Mouse (Mus musculus): ENCODE results near the gene Rfng. TPM values are rescaled to one million over a fixed set of nuclear protein-coding genes. Genes with fewer than 3 reads are reported as not detected.
A peak's percentile ranks its signal among the peaks of the same experiment; 100 is the strongest.
"Not testable (repeated sequence)": the region's sequence is repeated elsewhere in the genome, so short reads cannot be mapped to it uniquely, and the experiment has no call there.

The Rfng gene
- total RNA-seq (2021) = 21.3 and 23.9 TPM in 2 replicates
- long read RNA-seq, partial matches to known transcripts = 0 of 14 reads
- long read RNA-seq, other reads (novel, unspliced or antisense) = 11 of 14 reads

DNA sequence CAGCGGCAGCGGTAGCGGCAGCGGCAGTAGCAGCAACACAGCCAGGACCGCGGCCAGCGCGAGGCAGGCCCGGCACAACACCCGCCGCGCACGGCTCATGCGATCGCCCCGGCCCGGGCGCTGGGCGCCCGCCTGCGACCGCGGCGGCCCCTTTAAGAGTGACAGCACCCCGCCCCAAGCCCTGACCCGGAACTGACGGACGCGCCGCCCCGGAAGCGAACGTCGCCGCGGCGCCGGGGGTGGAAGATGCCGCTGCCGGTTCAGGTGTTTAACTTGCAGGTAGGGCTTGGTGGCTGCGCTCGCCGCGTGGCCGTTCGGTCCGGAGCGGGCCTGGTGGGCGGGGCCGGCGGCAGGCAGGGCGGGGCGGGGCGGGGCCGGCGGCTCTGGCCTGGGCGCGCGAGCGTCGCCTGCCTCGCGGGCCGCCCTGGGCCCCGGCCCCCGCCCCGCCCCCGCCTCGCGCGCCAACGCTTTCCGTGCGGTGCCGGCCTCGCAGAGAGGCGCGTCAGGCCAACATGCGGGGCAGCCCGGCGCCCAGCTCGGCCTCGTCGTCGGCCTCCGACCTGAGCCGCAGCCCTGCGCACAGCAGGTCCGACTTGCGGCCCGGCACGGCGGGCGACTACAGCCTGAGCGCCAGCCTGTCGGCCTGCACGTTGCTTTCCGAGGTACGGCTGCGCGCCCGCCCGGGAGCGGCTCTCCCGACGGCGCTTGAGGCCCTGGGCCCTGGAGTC is at the start of gene Rfng, which contains the start of gene Gps1:
Rfng (minus strand) TSS at position 144 of the 728 bp plus-strand sequence.
Gps1 (plus strand) TSS at position 209 of the 728 bp plus-strand sequence.
- peak; percentile 87 for DNase-seq

DNA sequence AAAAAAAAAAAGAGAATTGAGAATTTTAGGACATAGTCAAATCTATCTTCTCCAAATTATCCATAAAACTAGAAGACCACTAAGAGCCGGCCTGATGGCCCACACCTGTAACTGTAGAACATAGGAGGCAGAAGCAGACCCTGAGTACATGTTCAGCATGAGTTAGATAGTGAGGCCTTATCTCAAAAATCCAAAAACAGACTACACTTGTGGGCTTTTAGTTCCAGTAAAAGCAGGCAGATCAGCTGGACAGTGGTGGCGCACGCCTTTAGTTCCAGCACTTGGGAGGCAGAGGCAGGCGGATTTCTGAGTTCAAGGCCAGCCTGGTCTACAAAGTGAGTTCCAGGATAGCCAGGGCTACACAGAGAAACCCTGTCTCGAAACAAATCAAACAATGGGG is 49.0 kb upstream of the Rfng start:
- DNase-seq = not testable (repeated sequence)

DNA sequence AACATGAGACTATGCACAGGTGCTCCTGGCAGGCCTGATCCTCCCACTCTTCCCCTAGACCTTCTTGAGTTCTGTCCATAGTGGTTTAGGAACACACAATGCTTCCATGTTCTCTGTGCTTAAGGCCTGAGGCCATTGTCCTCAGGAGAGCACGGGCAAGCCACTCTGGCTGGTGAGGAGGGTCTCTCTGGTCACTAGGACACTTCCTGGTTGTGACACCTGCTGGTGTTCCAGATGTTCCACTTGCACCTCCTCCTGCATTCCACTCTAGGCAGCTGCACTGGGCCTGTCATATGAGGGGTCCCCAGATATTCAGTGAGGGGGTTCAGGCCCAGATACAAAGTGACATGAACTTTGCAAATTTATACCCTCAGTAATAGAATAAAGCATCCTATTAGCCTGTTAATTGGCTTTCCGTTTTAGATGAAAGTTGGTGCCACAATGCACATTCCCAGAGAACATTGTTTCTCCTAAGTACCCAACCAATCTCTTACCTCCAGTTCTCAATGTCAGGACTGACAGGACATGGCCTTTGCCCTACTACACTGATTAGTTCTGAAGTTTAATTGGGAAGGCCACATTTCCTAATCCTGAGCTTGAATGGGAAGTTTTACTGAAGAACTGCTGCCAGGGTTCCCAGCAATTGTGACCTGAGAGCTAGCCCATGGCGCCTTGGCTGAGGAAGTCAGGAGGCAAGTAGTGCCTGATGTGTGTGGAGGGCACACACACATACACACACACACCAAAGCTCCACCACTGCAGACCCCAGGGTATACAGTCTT is 47.8 kb upstream of the Rfng start:
- no peak for DNase-seq

DNA sequence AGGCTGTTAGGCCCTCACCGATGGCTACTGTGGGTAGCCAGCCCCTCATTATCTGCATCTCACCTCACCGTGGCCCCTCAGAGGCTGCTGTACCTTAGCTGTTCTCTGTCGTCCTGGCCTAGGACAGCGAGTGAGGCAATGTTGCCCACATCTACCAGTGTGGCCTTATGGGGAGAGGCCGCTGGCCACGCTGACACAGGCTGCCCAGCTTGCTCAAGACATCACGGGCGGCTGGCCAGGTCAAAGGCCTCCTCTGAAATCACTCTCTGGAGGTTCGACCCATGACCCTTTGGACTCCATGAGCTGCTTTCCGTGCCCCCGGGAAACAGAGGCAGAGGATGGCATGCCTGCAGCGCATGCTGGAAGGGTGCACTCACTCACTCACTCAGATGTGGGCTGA is 46.7 kb upstream of the Rfng start:
- DNase-seq = peak; percentile 63

DNA sequence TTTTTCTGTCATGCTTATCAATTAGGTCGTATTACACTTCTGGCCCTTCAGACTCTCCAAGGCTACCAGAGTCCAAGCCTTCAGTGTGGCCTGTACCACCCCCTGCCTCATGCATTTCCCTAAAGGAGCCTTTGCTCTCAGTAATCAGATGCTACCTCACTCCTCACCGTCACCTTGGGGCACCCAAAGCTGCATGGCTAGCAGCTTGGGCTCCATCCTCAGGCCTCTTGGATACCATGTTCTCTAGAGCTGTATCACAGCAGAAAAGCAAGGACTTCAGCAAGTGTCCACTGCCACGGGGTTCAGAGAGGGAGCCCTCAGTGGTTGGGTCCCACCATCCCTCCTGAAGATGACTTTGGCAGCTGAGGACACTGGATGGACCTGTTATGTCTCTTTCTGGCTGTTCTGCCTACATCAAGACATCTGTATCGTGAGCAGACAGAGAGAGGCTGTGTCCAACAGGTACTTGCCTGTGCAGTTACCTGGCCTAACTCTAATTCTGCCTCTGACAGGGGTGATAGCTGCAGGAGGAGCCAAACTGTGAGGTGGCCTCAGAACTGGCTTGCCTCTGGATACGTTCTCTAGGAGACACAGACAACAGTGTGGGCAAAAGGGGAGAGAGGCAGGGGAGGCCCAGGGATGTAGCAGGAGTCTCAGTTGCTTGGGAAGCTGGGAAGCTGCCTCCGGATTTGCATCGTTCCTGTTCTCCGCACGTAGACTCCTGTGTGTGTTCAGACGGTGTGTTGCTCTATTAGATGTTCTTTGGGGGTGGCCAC is 45.9 kb upstream of the Rfng start:
- DNase-seq = no peak

DNA sequence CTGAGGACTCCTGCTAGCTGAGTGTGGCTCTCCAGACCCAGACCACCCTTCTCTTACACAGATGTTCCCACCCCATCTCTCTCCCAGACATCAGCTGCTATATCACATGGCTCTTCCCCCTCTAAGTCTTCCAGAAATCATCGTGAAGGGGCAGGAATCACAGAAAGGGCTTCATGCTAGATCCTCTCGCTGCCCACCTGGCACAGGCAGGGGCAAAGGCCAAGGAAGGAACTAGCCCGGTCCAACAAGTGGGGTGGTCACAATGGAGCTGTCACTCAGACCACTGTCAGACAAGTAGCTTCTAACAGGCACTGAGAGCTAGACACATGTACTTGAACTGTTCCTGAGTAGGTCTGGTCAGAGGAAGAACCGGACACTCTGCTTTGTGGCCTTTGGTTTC is 44.4 kb upstream of the Rfng start:
- DNase-seq = no peak

DNA sequence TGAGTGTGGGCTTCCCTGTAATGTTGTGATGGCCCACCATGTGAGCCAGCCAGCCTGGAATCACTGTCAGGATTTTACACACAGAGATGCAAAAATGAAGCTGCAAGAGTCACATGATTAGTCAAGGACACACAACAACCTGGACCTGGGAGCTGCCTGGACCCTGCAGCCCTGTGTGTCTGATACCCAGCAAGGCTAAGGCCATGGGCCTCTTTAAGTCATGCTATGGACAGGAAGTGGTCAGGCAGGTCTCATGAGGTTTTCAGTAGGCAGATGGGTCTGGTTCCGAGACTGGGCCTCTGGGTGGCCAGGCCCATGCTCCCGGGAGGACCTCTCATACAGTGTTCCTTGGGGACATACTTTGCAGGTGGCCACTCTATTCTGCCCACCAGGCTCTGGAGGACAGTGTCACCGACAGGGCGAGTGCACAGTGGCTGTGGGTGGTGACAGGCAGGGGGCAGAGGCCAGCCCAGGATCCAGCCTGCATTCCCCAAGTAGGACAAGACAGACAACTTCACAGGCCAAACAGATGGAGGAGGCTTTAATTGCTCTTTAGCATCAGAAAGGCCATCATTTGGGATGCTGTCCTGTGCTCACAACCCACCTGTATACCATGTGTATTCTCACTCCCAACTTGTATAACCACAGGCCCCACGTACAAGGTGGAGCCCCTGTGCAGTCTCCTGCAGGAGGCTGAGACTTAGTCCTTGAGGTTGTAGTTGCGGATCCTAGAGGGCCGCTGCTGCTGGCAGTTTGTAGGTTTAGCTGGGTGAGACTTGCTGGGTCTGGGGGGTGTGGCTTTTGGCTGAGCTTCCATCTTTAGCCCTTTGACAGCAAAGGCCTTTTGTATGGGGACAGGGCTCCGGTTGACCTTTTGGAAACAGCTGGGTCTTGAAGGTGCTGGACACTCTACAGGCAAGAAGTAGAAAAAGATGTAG is 42.3 kb upstream of the Rfng start:
- no peak for DNase-seq

DNA sequence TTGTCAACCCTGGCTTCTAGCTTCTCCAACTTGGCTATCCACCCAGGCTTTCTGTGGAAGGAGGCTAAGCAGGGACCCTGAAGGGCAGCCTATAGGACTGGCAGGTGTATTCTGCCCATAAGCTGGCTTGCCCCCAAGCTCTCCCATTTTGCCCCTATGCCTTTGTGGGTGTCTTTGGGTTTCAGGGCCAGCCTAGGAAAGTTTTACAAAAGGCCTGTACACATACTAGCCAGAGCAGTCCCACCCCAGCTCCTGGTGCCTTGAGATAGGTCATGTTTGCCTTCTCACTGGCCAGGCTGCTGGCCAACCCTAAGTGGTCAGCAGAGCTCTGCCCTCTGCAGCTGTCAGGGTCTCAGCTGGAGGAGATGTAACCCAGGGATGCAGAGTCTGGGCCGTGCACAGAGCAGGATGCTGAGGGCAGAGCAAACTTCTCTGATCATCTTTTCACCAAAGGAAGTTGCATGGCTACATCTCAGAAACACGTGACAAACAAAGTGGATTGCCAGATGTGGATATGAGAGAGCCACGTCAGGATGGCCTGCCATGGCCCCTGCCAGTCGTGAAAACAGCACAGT is 41.4 kb upstream of the Rfng start:
- DNase-seq = no peak

DNA sequence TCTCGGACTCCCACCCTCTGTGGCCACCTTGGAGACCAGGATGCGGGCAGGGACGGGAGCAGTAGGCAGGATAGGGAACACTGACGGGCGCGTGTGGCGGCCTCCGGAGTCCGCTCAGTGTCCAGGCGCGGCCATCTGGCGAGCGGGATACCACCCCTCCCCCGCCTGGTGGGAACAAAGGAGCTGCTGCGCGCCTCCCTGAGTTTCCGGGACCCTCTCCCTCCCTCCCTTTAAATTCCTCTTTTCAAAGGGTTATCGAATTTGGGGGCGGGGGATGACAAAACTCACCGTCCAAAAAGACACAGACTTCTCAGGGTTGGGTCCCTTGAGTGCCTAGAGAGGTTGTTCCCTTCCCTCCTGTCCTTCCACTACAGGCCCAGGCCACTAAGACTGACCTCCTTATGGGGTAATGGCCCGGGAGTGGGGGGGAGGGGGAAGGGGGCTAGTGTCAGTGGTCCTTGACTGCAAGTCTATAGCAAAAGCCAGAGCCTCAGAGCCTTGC is 40.8 kb upstream of the Rfng start:
- no peak for DNase-seq

DNA sequence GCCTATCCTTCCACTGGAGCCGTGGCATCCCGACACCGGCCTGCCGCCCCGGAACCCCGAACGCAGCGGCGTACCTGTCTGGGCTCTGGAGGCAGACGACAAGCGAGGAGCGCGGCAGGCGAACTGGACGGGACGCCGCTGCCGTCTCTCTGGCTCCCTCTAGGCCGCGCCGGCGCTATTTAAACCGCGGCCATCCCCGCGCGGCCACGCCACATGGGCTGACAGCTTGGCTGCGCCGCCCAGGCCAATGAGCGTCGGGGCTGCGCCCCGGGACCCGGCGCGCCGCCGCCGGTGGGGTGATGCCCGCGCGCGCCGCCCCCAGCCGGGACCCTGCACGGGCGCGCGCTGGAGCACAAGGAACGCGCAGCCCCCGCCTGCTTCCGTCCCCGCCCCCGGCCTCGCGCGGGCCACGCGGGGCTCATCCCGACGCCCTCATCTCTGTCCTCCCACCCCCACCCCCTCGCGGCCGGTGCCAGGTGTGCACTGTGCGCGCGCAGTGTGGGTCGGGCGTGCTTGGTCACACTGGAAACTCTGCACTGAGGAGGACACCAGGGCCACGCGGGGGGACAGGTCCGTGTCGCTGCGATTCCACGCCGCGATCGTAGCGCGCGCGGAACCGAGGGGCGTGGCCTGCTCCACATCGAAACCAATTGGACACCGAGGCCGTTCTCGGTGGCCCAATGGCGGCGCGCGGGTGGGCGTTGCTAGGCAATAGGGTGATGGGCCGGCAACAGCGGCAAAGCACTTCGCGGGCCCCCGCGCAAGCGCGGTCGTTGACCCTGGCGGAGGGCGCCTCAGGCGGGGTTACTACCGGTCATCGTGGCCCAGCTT is 40.2 kb upstream of the Rfng start, which contains the start of gene Fasn:
Fasn (minus strand) TSS at position 592 of the 831 bp plus-strand sequence.
- peak; percentile 97 for DNase-seq

DNA sequence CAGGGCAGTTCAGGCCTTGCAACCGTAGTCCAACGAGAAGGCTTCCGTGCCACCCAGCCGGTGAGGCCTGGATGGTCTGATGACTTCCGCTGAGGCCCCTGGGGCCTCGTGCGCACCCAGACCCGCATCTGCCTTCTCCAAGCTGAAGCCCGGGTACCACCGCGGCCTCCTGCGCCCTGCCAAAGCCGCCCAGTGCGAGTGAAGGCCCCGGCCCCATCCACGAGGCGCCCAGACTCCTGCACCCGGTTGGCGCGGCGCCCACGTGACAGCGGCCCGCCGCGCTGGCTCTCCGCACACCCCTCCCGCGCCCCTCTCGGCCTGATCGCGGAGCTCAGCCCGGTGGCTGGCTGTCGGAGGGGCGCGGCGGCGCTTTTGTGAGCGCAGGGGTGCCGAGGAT is 39.5 kb upstream of the Rfng start:
- DNase-seq = peak; percentile 74

DNA sequence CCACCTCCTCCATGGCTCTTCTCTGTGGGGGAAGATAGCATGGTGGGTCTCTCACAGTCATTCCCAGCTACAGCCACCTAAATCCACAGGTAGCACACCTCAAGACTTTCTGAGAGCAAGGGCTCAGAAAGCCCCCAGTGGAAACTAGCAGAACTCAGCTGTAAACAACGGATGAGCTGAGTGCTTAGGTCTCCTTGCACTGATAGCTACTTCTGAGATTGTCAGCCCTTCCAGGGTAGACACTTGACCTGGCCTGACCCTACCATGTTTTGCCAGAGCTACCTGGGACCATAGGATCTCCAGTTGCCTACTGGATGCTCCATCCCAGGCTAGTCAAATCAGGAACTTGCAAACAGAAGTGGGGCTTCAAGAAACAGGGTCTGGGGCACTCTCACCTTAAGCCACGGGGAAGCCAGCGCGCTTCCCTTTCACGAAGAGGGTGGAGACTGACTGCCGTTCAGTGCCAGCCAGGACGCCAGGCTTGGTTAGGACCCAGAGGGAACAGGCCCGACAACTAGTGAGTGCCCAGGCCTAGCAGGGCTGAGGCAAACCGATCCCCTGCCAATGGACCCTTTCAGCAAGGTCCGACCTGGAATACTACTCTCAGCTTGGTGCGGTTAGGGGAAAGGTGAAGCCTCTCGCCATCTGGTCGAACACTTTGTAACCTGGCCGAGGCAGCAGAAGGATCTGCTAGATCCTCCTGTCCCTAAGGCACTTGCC is 39.0 kb upstream of the Rfng start:
- DNase-seq = peak; percentile 42

DNA sequence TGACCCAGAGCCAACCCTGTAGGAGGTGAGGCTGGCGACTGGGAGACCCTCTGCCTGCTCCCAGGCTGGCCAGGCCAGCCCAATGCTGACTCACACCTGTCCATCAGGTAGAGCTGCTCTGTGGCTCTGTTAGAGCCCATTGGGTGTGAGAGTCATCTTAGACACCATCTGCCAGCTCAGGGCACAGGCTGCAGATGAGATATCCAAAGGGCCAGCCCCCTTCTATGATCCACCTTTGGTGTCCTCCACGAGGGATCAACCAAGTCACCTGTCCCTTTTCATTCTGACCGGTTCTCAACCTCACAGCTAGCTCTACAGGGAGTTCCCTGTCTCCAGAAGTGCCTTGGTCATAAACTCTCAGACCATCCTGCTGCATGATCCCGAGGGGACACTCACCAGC is 38.3 kb upstream of the Rfng start:
- DNase-seq = no peak

DNA sequence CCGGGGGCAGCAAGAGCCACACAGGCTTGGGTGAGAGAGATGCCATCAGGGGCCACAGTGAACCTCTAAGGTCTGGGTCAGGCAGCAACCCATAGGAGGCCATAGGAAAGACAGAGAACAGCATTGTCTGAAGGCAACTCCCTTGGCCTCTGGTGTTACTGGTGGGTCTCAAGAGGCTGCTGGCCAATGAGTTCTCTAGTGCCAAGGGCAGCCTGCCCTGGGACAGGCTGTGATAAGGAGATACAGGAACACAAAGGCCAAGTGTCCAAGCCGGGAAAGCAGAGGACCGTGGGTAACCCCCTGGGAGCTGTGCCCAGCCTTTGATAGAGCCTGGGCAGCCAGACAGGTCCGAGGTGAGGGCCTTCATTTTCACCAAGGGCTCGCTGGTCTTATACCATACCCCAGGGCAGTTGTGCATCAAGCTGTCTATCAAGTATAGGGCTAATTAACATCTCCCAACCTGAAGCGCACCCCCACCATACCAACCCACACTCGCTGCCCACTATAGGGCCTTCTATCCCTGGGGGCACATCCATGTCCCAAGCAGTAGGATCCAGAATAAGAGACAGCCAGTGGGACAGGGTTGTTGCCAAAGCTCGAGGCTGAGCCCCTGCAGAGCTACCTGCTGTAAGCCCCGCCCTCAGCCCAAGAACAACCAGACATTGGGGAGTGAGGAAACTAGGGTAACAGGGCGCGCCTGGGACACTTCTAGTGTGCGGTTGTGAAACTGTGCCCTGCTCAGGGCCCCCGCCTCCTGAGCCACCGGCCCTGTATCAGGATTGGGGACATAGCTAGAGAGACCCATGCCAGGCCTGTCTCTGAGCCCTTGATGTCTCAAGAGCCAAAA is 37.3 kb upstream of the Rfng start:
- no peak for DNase-seq

DNA sequence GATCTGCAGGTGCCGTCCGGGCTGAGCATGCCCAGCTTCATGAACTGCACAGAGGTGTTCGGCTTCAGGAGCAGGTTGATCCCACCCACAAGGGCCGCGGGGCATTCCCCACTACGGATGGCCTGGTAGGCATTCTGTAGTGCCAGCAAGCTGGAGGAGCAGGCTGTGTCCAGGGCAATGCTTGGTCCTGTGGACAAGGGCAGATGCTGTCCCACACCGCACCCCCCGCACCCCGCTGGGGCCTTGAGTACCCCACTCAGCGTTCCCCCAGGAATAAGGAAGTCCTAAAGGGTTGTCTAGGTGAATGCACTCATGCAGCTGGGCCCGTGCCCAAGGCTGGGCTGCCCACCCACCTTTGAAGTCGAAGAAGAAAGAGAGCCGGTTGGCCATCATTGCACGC is 36.5 kb upstream of the Rfng start:
- DNase-seq = no peak

DNA sequence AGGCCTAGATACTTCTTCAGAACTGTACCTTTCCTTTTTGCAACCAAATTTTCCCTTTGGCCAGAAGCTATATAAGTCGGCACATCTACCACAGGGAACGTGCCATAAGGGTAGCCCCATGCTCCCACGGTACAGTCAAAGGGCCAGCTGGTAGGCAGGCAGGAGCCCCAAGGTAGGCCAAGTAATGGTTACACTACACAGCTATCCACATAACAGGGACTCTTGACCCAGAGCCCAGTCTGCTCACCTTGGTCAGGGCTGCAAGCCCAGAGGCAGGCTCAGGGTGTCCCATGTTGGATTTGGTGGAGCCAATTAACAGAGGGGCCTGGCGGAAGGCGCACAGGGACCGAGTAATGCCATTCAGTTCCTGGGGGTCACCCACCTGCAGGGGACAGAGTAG is 35.5 kb upstream of the Rfng start:
- peak; percentile 1 for DNase-seq

DNA sequence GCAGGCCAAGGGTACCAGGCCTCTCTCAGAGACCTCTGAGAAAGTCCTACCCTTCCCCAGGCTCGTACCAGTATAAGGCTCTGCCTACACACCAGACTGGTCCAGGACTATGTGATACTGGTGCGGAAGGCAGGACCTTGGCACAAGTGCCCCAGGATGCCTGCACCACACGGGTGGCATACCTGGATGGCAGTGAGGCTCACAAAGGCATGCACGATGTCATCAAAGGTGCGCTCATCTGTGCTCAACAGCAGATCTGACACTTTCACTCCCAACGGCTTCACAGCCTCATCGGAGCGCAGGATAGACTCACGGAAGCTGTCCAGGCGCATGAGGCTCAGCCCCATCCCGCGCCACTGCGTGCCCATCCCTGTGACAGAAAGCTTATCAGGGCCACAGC is 34.2 kb upstream of the Rfng start:
- no peak for DNase-seq

DNA sequence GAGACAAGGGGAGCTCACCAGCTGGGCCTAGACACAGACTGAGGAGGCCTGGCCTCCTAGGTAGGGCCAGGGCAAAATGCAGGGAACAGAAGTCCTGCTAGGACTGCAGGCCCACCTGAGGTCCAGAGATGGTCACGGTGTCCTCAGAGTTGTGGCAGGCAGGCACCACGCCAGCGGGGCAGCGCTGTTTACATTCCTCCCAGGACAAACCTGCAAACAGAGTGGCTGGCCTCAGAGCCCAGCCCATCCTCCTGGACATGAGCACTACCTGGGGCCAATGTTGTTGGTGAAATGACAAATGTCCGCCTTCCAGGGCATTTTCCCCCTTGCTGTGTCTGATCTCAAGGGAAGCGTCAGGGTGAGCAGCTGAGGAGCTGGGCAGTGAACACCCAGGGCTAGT is 33.4 kb upstream of the Rfng start:
- no peak for DNase-seq
